Mouse (Mus musculus) stomach, postnatal 0 days (tissue): ENCODE data around the gene Frmd4b.

Source experiments
- CTCF ChIP-seq: IDR thresholded peaks from 2 replicates; pipeline ENCODE4 v1.5.1; 2016; ENCODE audit warnings: antibody characterized with exemption, low read depth, mild to moderate bottlenecking, moderate library complexity
- EP300 ChIP-seq: optimal IDR thresholded peaks from 2 replicates; pipeline ENCODE3; 2016; ENCODE audit warnings: antibody characterized with exemption

- TF ChIP-seq CTCF (no peak), EP300 (no peak)
Measured at GRCm38 (mm10) chr6:97462421-97462820, 154.9 kb downstream of the Frmd4b start.
